Mouse (Mus musculus) olfactory bulb, adult 2 months (tissue): ENCODE measurements around the gene Eftud2. TPM values are rescaled to one million over a fixed set of nuclear protein-coding genes. Genes with fewer than 3 reads are reported as not detected.
A peak's percentile ranks its signal among the peaks of the same experiment; 100 is the strongest.

Source experiments
- H3K27ac ChIP-seq: fragments of 200-500 bp; 2 replicates; pipeline ENCODE4 v1.5.1; 2012; ENCODE audit warnings: low read depth, low read length; ENCODE audit not compliant: insufficient read depth
- H3K4me1 ChIP-seq: fragments of 200-500 bp; 2 replicates; pipeline ENCODE4 v1.6.1; 2012; ENCODE audit warnings: low read length; ENCODE audit not compliant: control insufficient read depth, insufficient read depth
- H3K4me3 ChIP-seq: fragments of 200-500 bp; 2 replicates; pipeline ENCODE4 v1.5.1; 2012; ENCODE audit warnings: mild to moderate bottlenecking, low read depth, low read length, moderate library complexity; ENCODE audit not compliant: insufficient read depth
- CTCF ChIP-seq: fragments of 200-500 bp; IDR thresholded peaks from 2 replicates; pipeline ENCODE4 v1.5.1; 2012; ENCODE audit warnings: low read depth, mild to moderate bottlenecking, low read length, moderate library complexity; ENCODE audit not compliant: insufficient read depth
- POLR2A ChIP-seq: fragments of 200-500 bp; IDR thresholded peaks from 2 replicates; pipeline ENCODE4 v1.6.1; 2012; ENCODE audit warnings: mild to moderate bottlenecking, low read depth, low read length, moderate library complexity; ENCODE audit not compliant: insufficient read depth
- WGBS: fragments of 180-500 bp; shearing (Covaris S2); methylation state at CpG from one replicate; pipeline ENCODE4 v1.1.7; 2018; 5-methylcytosine and 5-hydroxymethylcytosine counted together
- polyA plus RNA-seq: library from polyadenylated mRNA; stranded (reverse); fragments of >200 nt; gene quantifications from 2 replicates; pipeline ENCODE4 v1.2.4, GENCODE M21; 2012; ENCODE audit warnings: low replicate concordance; ENCODE audit not compliant: missing spikeins, insufficient read depth, insufficient read length

Eftud2 gene
- polyA plus RNA-seq, 1 experiment, result 433 TPM

GRCm38 (mm10) chr11:102832700-102833297 is 48.0 kb downstream of the Eftud2 start:
- no peak overlapping the region for H3K4me3 ChIP-seq
- no peak overlapping the region for H3K27ac ChIP-seq
- H3K4me1 ChIP-seq, result no peaks in the 10 kb centered on the region; the same call in 1 of the 2 replicates
- TF ChIP-seq POLR2A, result no peak
- no peak for TF ChIP-seq CTCF
- WGBS, result 64% methylated on average over 18 of the region's 18 CpGs

DNA sequence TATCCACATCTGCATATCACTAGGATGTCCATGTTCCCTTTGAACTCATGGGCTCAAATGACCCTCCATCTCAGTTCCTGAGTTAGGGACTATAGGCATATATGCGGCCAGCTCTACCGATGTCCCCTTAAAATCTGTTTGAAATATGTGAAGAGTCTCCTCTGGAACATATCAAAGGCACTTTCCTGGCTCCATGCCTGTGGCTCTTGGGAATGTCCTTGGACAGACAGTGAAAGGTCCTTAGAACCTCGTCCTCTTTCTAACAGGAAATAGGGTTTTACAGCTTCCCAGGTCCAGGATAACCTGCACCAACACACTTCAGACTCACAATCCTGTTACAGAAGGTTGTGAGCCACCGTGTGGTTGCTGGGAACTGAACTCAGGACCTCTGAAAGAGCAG is 50.5 kb downstream of the Eftud2 start:
- H3K4me1 ChIP-seq, result no peaks in the 10 kb centered on the region; the same call in 1 of the 2 replicates
- no peak overlapping the region for H3K27ac ChIP-seq
- TF ChIP-seq POLR2A, result no peak
- no peak overlapping the region for H3K4me3 ChIP-seq
- 81% methylated on average over 4 of the region's 4 CpGs for WGBS

- Histone ChIP-seq H3K4me1 (no peaks in the 10 kb centered on the region), H3K27ac (no peak overlapping the region), H3K4me3 (no peak overlapping the region)
- WGBS, result 74% methylated on average over 4 of the region's 4 CpGs
- TF ChIP-seq POLR2A (no peak), CTCF (no peak)
Measured at GRCm38 (mm10) chr11:102827097-102827496, 53.7 kb downstream of the Eftud2 start.

- no peak for TF ChIP-seq CTCF
- TF ChIP-seq POLR2A, result no peak
- WGBS, result 90% methylated on average over 2 of the region's 2 CpGs
- Histone ChIP-seq H3K4me3 (no peak overlapping the region), H3K27ac (no peak overlapping the region), H3K4me1 (no peaks in the 10 kb centered on the region)
Measured at GRCm38 (mm10) chr11:102826476-102826875, 54.3 kb downstream of the Eftud2 start.

GRCm38 (mm10) chr11:102821231-102821630 is 59.6 kb downstream of the Eftud2 start:
- peaks cover 12% of the 10 kb centered on the region for H3K4me1 ChIP-seq
- H3K4me3 ChIP-seq, result no peak overlapping the region
- 61% methylated on average over 6 of the region's 6 CpGs for WGBS
- H3K27ac ChIP-seq, result no peak overlapping the region
- TF ChIP-seq POLR2A (no peak), CTCF (no peak)

DNA sequence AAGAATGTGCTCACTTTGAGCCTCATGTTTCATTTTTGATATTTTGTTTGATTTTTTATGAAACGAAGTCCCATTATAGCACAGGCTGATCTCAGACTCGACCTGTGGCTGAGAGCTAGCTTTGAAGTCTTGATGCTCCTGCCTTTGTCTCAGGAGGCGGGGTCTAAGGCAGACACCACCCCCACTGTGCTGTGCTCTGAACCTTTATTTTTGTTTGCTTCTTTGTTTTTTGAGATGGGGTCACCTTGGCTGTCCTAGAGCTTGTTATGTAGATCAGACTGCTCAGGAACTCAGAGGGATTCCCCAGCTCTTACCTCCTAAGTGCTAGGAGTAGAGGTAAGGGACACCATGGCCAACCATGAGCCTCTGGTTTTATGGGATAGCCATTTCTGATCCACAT is 60.4 kb downstream of the Eftud2 start:
- H3K4me3 ChIP-seq, result no peak overlapping the region
- peaks cover 12% of the 10 kb centered on the region for H3K4me1 ChIP-seq
- no peak overlapping the region for H3K27ac ChIP-seq
- WGBS, result 36% methylated on average over 3 of the region's 3 CpGs
- TF ChIP-seq POLR2A, result no peak
- TF ChIP-seq CTCF, result no peak

DNA sequence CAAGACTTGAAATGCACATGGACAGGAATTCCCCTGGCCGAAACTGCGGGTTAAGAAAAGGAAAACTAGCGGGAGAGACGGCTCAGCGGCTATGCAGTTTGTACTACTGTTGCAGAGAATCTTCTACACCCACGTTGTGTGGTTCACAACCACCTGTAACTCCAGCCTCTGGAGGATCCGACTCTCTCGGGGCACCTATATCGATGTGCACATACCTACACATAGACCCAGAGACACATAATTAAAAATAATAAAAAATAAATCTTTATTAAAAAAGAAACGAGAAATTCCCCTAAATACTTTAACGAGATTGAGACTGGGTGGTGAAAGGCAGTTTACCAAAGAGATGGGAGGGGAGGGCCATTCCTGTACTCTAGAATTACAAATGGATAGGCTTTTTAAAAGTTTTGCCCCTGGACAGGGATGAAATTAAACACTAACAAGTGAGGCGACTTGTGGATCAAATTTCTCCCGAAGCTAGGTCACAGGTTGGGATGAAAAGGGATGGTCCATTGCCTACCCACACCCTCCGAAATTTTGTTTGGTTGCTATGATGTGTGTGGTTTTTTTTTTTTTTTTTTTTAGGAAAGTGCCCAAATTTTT is 60.9 kb downstream of the Eftud2 start:
- Histone ChIP-seq H3K27ac (no peak overlapping the region), H3K4me3 (no peak overlapping the region; the same call in 1 of the 2 replicates), H3K4me1 (peaks cover 12% of the 10 kb centered on the region)
- 9% methylated on average over 14 of the region's 14 CpGs for WGBS
- TF ChIP-seq CTCF (no peak), POLR2A (no peak)

DNA sequence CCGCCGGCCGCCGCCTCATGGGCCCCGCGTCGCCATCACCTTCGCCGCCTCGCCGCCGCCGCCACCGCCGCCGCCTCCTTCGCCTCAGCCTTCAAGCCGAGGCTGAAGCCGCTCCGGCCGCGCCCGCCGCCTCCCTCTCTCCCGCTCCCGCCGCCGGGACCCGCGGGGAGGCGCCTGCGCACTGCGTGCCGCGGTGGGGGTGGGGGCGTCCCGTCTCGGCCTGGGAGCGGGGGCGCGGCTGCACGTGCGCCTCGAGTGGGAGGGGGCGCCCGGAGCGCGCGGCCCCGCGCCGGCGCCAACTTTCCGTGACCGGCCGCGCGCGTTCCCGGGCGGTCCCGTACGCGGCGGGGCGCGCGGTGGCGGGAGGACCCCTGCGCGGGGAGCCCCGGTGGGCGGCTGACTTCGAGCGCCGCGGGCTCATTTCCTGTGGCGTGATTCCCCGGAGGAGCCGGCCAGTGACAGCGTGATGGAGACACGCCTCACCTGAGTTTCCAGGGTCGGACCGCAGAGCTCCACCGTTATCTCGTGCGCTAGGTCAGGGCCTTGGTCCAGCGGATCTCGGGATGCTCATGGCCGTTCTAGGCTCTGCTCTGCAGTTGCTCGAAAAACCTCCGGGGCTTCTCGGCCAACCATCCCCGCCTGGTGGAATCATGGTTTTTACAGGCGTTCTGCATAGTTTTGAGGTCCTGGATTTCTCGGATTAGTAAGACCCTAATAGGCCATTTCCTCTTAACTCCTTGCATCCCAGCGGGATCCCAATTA is 61.6 kb downstream of the Eftud2 start, which contains the start of gene Gjc1:
Gjc1 (minus strand) TSS at position 680 of the 762 bp plus-strand sequence.
- H3K4me1 ChIP-seq, result peaks cover 12% of the 10 kb centered on the region
- H3K27ac ChIP-seq, result no peak within 1 kb of the TSS
- no peak for TF ChIP-seq CTCF
- TF ChIP-seq POLR2A, result no peak
- H3K4me3 ChIP-seq, result peak within 1 kb of the TSS; percentile 54
- WGBS, result under 1% methylated on average over 97 of the region's 97 CpGs
